Mouse (Mus musculus) activated CD4-positive, CD25-positive, alpha-beta regulatory T cell, adult 4 months (primary cell): ENCODE measurements at regions not wholly inside any gene's neighbourhood (a gene's known extent, or its start where the extent isn't known, plus 50 kb on each side); places are given as distances from the start of the nearest gene placed in this dataset.

Experiments
- ATAC-seq: one replicate; pipeline ENCODE4 v1.8.0; 2017

DNA sequence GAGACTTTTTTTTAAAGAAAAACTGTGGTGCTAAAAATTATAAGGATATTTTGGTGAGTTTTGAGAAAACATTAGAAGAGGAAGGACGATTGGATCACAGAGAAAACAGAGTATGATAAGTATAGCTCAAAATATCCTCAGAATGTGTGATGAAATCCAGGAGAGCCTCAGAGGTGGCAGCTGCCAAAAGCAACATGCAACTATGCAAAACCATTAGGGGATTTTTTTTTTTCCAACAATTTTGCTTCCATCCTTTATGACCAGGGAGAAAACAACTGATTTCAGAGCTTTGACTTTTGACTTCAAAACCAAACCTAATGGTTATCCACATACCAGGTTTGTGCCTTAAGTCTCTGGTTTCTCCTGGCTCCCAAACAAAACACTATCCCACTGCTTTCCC is 267.4 kb upstream of the Erbb4 start:
- ATAC-seq: no peak

DNA sequence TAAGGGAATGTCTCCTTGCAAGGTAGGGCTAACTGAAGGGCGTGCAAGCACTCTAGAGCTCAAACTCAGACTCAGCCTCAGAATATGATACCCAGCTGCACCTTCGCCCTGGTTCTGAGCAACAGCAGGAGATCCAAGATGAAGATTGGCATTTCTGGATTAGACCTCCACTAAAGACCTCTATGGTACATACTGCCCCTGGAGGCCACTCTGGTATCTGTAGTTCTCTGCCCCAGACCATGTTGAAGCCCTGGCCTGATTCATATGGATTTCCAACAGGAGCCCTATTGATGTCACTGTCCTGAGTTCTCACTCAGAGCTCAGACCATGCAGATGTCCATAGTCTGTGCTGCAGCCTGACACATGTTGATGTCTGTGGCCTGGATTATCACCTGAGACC is 262.2 kb upstream of the Erbb4 start:
- no peak for ATAC-seq

DNA sequence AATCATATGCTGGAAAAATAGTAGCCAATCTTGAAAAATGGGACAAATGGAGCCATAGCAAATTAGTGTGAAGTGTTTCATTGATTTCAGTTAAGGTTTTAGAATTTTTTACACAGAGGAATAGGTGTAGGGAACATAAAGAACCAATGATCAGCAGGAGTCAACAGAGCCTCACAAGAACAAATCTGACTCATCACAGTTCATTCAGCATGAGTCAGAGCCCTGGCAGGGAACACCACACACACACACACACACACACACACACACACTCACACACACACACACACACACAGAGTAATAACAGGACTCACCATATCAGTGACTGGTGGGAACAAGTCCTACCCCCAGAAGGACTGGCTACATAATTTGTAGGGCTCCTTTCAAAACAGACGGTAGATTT is 259.7 kb upstream of the Erbb4 start:
- no peak for ATAC-seq

DNA sequence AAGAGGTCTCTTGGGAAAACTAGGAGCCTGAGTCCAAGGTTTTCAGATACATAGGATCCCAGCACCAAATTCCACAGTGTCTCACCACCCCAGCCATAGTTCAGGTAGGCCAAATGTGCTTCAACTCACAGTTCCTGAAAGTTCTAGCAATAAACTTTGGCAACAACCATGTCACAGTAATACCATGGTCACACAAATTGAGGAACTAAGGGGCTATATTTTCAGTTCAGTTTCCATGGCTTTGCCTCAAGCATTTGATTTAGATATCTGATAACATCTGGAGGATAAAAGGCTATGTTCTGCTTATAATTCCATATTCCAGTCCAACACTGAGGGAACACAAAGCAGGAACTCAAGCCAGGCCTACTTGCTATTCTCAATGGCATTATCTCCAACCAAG is 256.2 kb upstream of the Erbb4 start:
- no peak for ATAC-seq

DNA sequence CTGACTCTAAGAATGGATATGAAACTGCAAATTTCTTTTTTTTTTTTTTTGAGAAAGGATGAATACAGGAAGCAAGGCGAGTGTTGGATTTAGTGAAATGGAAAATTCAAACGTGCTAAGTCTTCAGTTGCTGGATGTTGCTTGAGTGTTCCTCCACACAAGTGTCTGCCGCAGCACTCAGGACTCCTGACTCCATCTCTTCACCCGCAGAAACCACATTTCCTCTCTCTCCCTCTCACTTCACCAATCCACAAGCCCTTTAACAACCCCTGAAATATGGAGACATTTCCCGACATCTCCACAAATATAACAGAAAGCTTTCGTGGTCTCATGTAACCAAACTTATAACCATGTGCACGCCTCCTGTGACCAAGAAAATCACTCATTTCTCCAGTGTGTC is 249.7 kb upstream of the Erbb4 start:
- no peak for ATAC-seq

DNA sequence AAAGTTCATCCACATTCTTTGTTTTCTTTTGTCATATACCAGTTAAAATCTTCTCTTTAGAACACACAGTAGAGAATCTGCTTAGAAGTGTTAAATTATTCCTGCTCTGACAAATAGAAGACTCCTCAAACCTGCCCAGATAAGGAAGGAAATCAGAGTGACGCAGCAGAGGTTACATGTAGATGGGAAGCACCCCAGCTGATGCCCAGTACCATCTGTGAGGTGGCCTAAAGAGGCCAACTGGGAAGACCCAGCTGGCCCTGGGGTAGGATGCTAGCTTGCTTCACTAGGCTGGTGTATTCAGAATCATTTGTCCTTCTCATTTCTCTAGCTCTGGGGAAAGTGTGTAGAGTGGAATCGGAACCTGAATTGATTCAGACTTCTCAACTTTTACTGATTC is 242.6 kb upstream of the Erbb4 start:
- ATAC-seq: no peak

DNA sequence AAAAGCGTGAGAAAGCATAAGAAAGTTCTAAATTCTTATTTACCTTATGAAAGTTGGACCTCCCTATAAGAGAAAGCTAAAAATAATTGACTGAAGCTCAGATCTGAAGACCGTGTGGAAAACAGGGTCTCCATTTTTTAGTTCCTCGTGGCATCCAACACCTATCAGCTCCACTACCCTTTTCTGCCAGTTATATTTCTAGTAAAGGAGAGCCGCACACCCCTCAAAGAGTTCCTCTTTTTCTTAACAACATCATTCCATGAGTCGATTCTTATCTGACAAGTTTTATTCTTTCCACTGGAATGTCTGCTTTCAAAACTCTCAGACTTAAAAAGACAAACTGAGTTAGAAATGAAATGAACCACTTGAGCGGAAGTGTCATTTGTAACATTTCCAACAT is 242.0 kb upstream of the Erbb4 start:
- no peak for ATAC-seq

DNA sequence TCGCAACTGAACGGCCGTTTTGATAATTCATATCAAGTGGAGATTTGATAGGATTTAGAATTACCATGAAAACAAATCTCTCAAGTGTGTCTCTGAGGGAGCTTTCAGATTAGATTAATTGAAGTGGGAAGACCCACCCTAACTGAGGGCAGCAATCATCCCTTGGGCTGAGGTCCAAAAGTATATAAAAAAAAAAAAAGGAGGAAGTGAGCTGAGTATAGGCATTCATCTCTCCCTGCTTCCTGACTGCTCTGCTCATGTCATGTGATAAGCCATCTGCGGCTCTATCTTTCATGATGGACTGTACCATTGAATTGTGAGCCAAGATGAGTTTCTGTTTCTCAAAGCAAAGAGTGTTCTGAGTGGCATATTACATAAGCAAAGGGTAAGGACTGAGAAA is 234.2 kb upstream of the Erbb4 start:
- no peak for ATAC-seq

DNA sequence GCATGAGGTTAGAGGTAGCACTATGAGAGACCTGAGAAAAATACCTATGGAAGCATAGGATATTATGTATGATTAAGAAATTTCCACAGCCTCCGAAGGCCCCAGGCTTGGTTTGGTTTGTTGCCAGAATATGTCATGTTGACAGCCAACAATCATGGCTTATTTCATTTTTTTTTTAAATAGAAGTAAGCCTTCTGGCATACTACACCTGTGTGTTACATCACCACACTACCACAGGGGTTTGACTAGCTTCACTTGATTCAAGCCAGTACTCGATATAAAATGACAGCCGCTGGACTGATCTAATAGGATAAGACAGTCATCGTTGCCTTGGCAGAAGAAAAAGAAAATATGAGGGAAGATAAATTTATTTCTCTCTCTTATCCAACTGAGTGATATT is 232.6 kb upstream of the Erbb4 start:
- ATAC-seq: no peak

DNA sequence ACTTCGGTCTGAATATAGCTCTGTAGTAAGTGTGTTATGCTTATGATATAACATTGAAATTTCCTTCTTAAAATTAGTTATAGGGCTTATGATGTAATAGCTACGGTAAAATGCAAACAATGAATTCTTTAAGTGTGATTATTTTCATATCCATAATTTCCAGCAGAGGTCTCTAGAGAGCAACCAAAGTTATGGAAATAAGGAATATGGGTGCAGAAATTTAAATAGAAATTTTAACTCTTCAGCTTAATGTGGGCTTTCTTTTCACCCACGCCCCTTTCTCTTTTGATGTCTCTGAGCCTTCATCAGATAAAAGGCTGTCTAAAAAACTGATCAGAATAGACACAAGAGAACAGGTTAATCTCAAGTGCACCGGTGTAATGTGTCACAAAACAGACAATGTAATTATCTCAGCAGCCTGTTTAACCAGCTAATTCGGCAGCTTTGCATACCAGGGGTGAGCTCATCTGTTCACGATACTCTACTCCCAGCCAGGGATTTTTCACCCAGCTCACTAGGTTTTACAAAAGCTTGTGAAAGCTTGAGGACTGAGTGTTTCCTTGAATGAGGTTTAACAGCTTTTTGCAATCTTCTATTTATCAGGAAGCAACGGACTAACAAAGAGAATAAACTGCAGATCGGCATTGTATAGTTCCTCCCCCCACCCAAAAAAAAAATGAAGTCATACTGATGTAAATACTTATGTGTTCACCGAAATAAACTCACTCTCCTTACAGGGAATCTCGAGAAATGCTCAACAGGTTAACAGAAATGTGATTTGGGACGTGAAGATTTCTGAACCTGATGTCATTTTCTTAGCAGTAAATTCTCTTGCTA is 223.8 kb upstream of the Erbb4 start:
- peak; percentile 58 for ATAC-seq

DNA sequence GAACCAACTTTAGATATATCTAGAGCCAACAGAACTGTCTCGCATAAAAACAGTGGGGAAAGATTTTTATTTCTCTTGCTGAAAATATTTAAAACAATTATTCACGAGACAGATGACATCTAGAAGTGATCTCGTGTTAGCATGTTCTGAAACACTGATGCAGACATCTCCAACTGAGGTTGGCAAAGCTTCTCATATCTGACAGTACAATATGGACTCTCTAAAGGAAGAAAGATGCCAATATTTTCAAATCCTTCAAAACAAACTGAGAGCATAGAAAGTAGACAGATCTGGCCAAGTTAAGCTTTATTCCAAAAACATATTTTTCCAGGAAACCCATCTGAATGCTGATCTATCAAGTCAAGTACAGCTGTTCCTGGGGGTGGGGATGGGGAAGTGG is 221.5 kb upstream of the Erbb4 start:
- no peak for ATAC-seq

DNA sequence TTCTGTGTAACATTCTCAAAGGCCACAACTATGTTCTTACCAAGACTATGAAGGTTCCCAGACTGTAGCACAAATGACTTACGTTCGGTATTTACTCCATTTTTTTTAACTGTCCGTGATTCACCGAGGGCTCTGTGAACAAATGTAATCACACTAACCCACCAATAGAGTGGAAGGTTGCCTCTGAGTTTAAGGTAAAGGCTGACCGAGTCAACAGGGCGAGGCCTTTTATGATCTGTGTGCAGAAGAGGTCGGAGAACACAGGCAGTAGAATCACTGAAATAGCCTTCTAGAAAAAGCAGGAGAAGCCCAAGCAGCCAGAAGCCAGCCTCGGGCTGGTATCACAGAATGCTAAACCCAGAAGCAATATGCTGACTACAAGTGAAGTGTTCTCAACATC is 218.9 kb upstream of the Erbb4 start:
- no peak for ATAC-seq

DNA sequence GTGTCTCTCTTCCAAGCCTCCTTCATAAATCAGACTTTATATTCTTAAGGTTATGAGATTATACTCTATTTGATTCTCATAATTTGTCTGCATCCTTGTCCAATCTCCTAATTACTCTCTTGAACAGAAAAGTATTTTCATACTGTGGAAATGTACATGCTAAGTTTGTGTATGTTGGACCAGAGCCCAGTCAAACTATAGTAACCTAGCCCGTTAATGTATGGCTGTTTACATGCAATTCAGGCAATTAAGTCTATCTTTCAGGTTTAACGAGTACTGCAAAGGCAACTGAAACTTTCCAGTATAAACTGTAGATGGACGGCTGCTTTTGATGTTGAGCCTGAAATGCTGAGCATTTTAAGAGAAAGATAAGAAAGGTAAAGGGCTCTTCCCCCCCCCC is 211.7 kb upstream of the Erbb4 start:
- no peak for ATAC-seq

DNA sequence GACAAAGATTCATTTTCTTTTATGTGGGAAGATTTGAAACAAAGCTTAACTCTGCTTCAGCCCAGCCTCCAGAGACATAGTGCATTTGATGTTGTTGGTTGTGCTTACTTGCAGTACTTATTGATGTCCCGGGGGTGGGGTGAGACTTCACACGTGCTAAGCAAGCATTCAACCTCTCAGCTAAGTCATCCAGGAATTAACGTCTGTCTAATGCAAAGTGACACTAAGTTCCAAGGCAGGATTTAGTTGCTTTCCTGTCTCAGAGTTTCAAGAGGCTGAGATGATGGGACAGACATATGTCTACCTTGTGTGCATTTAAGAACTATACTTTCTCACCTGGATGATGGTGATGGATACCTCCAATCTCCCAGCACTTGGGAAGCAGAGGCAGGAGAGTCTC is 189.0 kb upstream of the Erbb4 start:
- ATAC-seq: no peak

DNA sequence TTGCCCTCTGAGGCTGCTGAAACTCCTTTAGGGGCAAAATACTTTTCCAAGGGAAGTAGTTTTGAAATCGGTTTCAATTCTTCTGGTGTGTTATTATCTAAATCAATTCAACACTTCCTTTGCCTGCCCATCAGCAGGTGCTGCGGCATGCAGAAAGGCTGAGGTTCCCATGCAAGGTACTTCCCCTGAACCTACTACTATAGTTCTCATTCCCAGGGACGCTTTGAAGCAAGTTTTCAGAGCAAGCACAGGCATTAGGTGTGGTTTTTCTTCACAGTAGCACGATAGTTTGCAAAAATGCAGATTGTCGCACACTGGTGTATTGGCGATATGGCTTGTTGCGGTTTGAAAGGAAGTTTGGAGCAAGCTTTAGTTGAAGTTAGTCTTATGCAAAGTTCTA is 183.5 kb upstream of the Erbb4 start:
- peak; percentile 94 for ATAC-seq

DNA sequence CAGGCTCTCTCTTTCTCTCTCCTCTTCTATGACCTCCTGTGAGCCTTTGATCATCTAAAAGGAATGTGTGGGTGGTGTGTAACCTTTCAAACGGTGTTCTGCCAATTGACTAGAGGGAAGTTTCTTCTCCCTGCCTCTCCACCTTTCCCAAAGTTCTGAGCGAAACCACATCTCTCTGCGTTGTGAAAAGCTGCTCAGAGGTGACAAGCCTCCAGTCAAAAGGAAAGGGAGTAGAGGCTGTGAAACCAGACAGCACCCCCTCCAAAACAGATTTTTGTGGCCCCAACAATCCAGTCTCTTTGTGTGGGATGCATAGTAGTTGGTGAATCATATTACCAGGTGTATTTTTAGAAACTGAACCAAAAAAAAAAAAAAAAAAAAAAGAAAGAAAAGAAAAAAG is 178.5 kb upstream of the Erbb4 start:
- no peak for ATAC-seq

DNA sequence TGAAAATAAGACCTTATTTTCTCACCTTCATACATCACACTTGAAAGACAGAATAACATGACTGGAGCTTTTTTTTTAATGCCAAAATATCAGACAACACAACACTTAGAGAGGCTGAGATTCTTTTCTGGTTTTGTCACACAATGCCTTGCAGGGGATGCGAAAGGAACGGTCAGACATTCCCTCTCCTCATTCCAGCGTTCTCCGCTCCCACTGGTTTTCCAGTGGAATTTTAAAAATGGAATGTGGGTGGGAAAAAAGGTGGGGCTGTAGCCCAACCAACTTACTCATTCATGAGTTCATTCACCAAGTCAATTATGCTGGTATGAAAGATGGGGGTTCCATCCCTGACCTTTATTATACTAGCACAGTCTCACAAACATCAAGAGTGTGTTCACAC is 169.6 kb upstream of the Erbb4 start:
- ATAC-seq: no peak

DNA sequence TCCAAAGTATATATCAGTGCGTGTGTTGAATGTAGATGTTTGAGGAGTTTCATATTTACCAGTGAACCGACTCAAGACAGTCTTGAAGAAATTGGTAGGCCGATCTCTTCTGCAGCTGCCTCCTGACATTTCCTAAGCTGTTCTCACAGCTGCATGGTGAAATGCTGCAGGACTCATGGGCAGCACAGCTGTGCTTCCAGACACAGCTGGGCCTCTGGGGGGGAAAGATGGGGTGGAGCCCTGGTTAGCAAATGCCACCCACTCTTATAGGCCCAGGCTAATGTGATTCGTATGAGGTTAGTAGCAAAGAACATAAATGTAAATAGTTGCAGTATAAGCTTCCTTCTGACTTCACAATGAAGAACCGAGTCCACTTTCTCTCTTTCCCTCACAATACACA is 139.8 kb upstream of the Erbb4 start:
- ATAC-seq: no peak

DNA sequence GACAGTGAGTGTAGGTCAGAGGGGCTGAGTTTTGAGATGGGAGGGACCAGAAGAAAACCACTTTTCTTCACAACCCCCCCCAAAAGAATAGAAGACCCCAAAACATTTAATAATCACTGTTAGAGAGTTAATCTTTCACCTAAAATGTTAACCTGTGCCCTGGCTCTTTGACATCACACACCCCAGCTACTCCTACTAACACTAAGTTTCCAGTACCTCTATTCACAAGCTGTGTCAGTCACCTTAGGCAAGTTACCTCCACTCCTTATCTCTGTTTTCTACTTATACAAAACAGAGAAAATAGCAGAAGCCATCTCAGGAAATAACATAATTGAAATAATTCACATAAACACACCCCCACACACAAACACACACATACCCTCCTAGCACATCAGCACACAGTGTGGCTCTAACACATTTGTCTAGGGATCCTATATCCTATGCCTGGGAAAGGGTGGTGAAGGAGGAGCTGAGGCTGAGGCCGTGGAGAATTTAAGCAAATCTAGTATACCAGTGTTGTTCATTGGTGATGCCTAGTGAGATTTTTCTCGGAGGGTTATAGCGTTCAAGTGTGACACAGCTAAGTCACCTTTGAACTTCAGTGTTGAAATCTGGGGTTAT is 134.5 kb upstream of the Erbb4 start:
- no peak for ATAC-seq

DNA sequence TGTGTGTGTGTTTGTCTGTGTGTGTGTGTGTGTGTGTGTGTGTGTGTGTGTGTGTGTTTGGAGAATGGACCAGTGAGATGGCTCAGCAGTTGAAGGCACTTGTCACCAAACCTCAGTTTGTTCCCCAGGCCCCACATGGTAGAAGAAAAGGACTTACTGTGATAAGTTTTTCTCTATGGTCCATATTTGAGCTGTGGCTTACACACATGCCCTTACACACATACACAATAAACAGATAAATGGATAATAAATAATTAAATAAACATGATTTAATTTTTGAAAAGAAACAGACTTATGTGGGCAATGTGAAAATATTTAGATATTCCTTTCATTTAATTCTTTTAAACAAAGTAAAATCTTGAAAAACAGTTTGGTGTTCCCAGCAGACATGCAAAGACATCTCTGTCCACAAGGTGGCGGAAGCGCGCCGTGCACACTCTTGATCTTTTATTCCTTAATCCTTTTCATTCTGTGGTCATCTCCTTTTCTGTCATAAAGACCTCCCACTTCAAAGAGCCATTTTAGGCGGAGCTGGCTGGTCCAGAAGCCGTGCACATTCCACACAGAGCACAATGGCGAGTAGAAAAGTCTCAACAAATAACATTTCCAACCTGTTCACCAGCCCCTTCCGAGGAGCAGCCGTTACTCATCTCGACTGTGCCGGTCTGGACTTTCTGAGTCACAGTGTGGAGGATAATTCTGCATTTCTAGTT is 133.8 kb upstream of the Erbb4 start:
- ATAC-seq: peak; percentile 87

DNA sequence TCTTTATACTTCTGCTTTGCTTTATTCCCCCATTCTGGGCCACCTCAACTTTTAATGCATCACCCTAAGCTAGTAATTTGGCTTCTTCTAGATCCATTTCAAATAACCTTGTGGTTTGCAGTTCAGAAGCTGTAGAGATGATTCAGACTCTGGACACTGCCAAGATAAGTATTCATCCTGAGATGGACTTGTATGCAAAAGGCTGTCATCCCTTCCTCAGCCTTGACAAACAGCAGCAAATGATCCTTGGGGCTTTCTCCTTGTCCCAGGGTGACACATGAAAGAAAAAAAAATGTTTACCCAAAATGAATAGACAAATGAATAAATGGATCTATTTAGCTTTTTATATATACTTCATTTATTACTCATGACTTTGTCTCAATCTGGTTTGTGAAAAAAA is 120.0 kb upstream of the Erbb4 start:
- no peak for ATAC-seq

DNA sequence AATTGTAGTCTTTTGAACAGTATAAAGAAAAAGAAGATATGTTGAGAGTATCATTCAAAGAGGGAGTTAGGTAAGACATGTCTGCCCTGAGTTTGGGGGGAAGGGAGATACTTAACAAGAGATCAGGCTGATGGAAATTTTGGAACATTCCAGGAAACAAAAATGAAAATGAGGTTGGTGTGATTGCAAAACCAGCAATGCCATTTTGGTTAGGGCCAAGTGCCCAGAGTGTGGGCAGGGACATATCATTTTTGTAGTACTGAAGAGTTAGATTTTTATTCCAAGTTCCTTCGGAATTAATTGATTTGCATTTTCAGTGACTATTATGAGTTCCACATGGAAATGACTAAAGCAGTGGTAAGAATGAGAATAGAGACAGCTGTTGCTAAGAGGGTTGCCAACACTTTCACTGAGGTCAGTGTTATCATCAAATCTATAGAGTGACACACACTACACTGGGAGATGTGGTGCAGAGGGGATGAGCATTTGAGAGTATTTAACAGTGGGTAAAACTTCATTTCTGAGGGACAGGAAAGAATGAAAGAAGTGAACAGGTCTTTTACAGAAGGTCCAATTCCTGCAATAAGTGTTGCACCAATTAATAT is 105.1 kb upstream of the Erbb4 start:
- no peak for ATAC-seq

DNA sequence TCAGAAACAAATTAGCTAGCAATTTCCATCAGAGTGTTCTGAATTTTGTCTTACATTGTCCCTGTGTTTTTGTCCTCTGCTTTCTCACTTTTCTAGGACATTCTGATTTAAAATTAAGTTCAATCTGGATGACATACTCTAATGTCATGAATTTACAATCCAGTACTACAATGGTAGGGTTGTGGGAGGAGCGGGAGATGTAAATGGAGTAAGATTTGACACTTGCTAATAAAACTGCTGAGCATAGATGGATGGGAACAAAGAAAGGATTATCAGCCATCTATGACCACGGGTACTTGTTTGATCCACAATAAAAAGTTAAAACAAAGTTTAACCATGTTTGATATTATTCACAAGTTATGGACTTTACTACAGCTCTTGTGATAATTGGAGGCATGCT is 94.9 kb upstream of the Erbb4 start:
- ATAC-seq: no peak

DNA sequence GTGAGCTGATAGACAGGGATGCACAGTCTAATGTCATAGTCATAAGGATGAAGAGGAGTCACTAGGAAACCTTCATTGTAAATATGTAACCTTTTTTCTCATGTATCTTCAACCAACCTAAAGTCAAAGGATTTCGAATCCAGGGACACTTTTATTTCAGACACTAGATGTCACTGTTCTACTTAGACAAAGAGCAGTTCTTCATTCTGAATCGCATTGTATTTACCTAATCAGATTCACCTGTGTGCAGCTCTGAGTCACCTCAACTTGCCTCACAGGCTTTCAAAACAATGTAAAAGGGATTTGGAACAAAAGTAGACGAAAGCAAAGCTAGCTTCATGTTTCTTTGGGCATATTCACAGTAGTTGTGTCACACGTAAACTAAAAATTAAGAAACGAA is 57.3 kb upstream of the Erbb4 start:
- no peak for ATAC-seq
